Mouse (Mus musculus): Measurements from ENCODE around the gene Gm12695.

- no peak for TF ChIP-seq ZC3H11A (IDR thresholded peaks at IDR 0.05; ENCODE audit: borderline replicate concordance, low read depth, low read length)
- no peak for TF ChIP-seq HCFC1 (IDR thresholded peaks at IDR 0.05; ENCODE audit: borderline replicate concordance, insufficient read depth, low read length)
Measured at GRCm38 (mm10) chr4:96797583-96797982, 12.6 kb upstream of the Gm12695 start.
